Mouse (Mus musculus) gastrocnemius, adult 2 months (tissue): ENCODE data around the gene Hikeshi. TPM values are rescaled to one million over a fixed set of nuclear protein-coding genes. Genes with fewer than 3 reads are reported as not detected.
A peak's percentile ranks its signal among the peaks of the same experiment; 100 is the strongest.

Source experiments
- DNase-seq: peaks from one replicate; pipeline ENCODE4 v3.0.0; 2022
- H3K27ac ChIP-seq: fragments of 200-600 bp; 2 replicates; pipeline ENCODE4 v1.8.1; 2022; ENCODE audit warnings: mild to moderate bottlenecking
- H3K4me3 ChIP-seq: fragments of 200-600 bp; 2 replicates; pipeline ENCODE4 v1.8.1; 2022; ENCODE audit warnings: mild to moderate bottlenecking, moderate library complexity
- CTCF ChIP-seq: fragments of 200-600 bp; IDR thresholded peaks from 2 replicates; pipeline ENCODE4 v1.8.1; 2022; ENCODE audit warnings: antibody characterized with exemption, mild to moderate bottlenecking, moderate library complexity
- intact Hi-C: fragments of 180-260 bp; cut with DNase I; formaldehyde crosslinking; loops from one replicate; pipeline ENCODE4 v1.15.1; 2025
- total RNA-seq, 2 experiments: library from RNA; stranded (reverse); gene quantifications; 2 replicates each; pipeline ENCODE4 v1.2.3; 2021

Hikeshi gene
- total RNA-seq, 2 experiments from 2014 or later: 123 to 126 TPM

- no peak for TF ChIP-seq CTCF
- Histone ChIP-seq H3K4me3 (no peak overlapping the region), H3K27ac (no peak overlapping the region)
- intact Hi-C loops: no loop called here
- no peak for DNase-seq
These were observed 16.3 kb upstream of the Hikeshi start for GRCm38 (mm10) chr7:89957300-89957699.

- no peak for DNase-seq
- intact Hi-C loops: no loop called here
- no peak overlapping the region for H3K27ac ChIP-seq
- TF ChIP-seq CTCF: no peak
- H3K4me3 ChIP-seq: no peak overlapping the region
These were observed 13.3 kb upstream of the Hikeshi start for GRCm38 (mm10) chr7:89954261-89954660.

- no peak for TF ChIP-seq CTCF
- no peak for DNase-seq
- H3K27ac ChIP-seq: no peak overlapping the region
- no peak overlapping the region for H3K4me3 ChIP-seq
- intact Hi-C loops: no loop called here
These were observed 8.4 kb upstream of the Hikeshi start for GRCm38 (mm10) chr7:89949403-89949802.

- Histone ChIP-seq H3K27ac (0 out of 2 replicates have a peak overlapping the region, but pooled peaks have one; percentile 35), H3K4me3 (no peak overlapping the region)
- TF ChIP-seq CTCF: no peak
- intact Hi-C loops: no loop called here
- peak; percentile 32 for DNase-seq
These were observed 7.0 kb upstream of the Hikeshi start for GRCm38 (mm10) chr7:89948026-89948425.

GRCm38 (mm10) chr7:89939497-89940353, 1.3 kb downstream of the Hikeshi start:
- intact Hi-C loops: loop anchor here (5.0 kb wide), 1 partner anchor 38 kb away; no protein-coding TSS in a partner anchor
- no peak for DNase-seq
- peak overlapping the region; percentile 87 for H3K4me3 ChIP-seq
- TF ChIP-seq CTCF: no peak
- H3K27ac ChIP-seq: peak overlapping the region; percentile 94

GRCm38 (mm10) chr7:89923441-89924180, 17.4 kb downstream of the Hikeshi start:
- Histone ChIP-seq H3K4me3 (no peak overlapping the region), H3K27ac (no peak overlapping the region)
- intact Hi-C loops: no loop called here
- TF ChIP-seq CTCF: no peak
- DNase-seq: no peak

GRCm38 (mm10) chr7:89917776-89918175, 23.2 kb downstream of the Hikeshi start:
- Histone ChIP-seq H3K27ac (peak overlapping the region; percentile 84), H3K4me3 (peak overlapping the region; percentile 20; the same call in 1 of the 2 replicates)
- no peak for TF ChIP-seq CTCF
- intact Hi-C loops: no loop called here
- DNase-seq: no peak

- Histone ChIP-seq H3K4me3 (no peak overlapping the region; the same call in 1 of the 2 replicates), H3K27ac (peak overlapping the region; percentile 84)
- no peak for TF ChIP-seq CTCF
- intact Hi-C loops: no loop called here
- no peak for DNase-seq
These were observed 24.3 kb downstream of the Hikeshi start for GRCm38 (mm10) chr7:89916711-89917110.

- no peak overlapping the region for H3K4me3 ChIP-seq
- no peak for TF ChIP-seq CTCF
- intact Hi-C loops: no loop called here
- DNase-seq: no peak
- peak overlapping the region; percentile 20; the same call in 1 of the 2 replicates for H3K27ac ChIP-seq
These were observed 27.4 kb downstream of the Hikeshi start for GRCm38 (mm10) chr7:89913432-89914158.

- DNase-seq: no peak
- TF ChIP-seq CTCF: no peak
- Histone ChIP-seq H3K27ac (no peak overlapping the region), H3K4me3 (no peak overlapping the region)
- intact Hi-C loops: no loop called here
These were observed 28.6 kb downstream of the Hikeshi start for GRCm38 (mm10) chr7:89912356-89912755.

- peak; percentile 64 for DNase-seq
- no peak for TF ChIP-seq CTCF
- intact Hi-C loops: no loop called here
- Histone ChIP-seq H3K4me3 (no peak overlapping the region), H3K27ac (peak overlapping the region; percentile 60)
These were observed 31.3 kb downstream of the Hikeshi start for GRCm38 (mm10) chr7:89909711-89910110.

GRCm38 (mm10) chr7:89908899-89909621, 31.9 kb downstream of the Hikeshi start:
- intact Hi-C loops: no loop called here
- peak; percentile 15 for DNase-seq
- Histone ChIP-seq H3K27ac (peak overlapping the region; percentile 60), H3K4me3 (0 out of 2 replicates have a peak overlapping the region, but pooled peaks have one; percentile 24)
- TF ChIP-seq CTCF: no peak
